Mouse (Mus musculus) urinary bladder, postnatal 14 days (tissue): ENCODE results near the gene Mlycd.

ENCODE experiments used
- DNase-seq: peaks from one replicate; pipeline ENCODE4 v3.0.0; 2021; ENCODE audit warnings: low spot score

The Mlycd gene

DNA sequence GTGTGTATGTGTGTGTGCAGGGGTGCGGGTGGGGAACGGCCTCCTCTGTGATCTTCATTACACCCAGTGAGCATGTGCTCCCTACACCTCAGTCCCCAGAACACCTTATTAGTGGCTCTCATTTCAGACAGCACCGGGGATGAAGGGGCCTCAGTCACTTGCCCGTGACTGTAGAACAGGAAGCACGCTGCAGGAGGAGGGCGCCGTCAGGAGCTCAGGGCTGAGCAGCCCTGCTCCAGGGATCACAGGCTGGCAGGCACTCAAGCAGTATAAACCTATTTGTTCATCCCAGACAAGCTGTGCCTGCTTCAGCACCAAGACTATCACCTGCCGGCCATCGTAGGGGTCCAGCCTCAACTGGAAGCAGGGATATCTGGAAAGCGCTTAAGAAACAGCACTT lies 9.2 kb downstream of the Mlycd start:
- DNase-seq: no peak

DNA sequence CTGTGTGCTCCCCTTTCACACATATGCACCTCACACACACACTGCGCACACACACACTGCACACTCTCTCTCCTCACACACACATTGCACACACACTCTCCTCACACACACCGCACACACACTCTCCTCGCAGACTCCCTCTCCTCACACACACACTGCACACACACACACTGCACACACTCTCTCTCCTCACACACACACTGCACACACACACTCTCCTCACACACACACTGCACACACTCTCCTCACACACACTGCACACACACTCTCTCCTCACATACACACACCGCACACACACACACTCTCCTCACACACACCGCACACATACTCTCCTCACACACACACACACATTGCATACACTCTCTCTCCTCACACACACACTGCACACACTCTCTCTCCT lies 10.0 kb downstream of the Mlycd start:
- no peak for DNase-seq

DNA sequence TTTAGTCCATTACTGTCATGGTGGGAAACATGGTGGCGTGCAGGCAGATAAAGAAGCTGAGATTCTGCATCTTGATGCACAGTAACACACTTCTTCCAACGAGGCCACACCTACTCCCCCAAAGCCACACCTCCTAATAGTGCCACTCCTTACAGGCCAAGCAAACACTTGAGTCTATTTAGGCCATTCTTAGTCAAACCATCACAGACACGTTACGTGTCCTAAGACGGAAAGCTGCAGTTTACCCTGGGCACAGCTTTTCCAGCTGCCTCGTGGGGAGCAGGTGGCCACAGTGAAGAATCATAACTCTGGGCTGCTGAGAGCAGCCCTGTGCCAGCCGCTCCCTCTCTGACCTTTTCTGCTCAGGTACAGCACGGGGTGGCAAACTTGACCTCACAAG lies 13.6 kb downstream of the Mlycd start:
- no peak for DNase-seq

DNA sequence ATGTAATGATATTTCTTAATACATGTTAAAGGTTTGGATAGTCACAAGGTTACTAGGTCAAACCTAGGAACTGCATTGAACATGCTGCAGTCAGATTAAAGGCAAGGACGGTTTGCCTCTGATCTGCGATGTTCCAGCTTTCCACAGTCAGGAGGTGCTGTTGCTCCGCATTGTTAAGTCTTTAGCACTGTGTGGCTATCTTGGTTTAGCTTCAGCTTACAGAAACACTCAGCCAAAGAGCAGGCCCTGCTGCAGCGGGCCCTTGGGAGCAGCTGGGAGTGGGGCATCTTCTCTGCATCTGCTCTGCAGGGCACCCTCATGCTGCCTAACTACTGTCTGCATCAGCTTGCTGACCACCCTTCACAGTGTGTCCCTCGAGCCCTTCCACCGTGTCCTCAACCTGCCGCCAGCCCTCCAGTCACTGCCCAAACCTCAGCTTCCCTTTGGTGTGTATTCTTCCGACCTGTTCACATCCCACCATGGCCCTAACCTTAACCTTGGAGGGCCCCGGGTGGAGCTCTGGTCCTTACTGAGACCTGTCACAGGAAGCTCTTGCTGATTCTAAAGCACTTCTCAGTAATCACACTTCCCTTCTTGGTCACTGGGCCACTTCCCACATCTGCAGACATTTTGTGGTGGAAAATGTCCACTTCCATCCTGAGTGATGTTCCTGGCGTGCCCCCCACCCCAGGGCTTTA lies 17.5 kb downstream of the Mlycd start:
- no peak for DNase-seq

DNA sequence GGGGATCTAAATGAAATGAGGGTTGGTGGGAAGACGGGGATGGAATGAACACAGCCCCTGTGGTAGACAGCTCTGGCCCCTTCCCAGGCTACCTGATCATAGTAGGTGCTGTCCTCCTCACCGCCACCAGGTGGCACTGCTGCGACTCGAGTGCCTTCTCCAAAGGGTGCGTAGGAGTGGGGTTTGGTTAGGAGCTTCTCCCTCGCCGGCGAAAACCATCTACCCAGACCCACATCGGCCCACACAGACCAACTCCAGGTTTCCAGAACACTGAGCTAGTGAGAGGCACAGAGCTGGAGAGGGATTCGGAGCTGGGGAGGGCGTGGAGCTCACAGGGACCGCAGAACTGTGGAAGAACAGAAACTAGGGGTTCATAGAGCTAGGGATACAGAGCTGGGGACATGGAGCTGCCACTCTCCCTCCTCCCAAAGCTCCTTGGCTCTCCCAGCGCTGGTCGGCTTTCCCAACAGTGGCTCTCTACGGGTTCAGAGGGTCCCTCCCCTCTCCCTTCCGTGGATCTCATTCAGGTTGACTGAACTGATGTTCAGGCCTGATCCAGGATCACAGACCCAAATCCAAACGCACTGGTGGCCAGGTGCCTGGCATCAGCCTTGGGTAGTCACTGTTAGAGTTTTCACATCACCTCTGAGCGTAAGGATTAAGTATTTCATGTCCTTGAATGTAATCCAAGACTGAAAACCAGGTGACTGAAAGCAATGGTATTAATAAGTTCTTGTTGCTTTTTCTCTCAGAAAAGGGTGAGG lies 18.2 kb downstream of the Mlycd start:
- DNase-seq: peak; percentile 78

DNA sequence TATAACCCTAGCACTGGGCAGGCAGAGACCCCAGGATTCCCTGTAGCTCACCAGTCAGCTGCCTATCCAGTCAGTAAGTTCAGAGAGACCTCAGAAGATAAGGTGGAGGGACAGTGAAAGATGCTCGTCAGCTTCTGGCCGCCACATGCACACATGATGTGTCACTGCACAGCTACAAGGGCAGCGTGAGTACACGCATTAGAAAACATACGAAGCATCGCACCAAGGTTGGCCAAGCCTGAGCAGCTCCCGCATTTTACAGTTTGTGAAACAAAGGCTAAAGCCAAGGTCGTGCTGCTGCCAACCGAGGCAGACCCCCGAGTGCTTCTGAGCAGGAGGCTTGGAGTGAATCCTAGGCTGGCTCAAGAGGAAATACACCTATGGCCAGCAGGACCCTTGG lies 18.9 kb downstream of the Mlycd start:
- DNase-seq: no peak

DNA sequence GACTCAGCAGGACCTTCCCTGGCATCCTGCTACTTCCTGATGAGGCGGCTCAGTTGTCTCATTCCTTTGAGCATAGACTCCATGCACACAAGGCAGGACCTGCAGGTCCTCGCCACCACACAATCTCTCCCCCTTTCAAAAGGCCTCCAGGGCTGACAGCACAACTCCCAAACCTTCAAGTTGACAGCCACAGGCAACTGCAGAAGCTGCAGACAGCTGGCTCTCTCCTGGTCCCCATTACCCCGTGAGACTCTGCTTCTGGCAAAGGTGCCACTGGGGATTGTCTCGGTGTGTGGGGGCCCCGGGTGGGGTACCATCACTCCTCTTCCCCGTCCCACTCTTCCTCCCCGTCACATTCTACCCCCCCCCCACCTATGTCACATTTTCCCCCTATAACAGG lies 25.6 kb downstream of the Mlycd start:
- no peak for DNase-seq

DNA sequence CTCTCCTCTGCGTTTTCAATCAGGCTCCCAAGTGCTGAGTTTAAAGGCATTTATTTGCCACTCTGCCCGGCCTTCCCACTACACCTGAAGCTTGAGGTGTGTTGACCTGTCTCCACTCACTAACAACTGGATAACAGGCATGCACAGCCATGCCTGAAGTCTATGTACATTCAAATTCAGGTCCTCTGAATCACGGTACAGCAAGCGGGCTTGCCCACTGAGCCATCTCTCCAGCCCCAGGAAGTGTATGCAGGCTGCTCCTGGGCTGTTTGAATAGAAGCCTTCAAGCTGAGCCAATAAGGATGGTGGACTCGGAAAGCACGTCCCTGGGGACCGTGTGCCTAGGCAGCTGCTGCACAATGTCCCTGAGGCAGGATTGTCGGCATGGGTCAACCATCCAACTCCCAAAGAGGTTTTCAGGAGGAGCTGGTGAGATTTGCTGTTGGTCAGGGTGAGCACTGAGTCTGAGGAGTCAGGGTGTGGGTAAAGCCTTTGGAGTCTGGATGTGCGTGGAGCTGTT lies 27.0 kb downstream of the Mlycd start:
- DNase-seq: peak; percentile 52

DNA sequence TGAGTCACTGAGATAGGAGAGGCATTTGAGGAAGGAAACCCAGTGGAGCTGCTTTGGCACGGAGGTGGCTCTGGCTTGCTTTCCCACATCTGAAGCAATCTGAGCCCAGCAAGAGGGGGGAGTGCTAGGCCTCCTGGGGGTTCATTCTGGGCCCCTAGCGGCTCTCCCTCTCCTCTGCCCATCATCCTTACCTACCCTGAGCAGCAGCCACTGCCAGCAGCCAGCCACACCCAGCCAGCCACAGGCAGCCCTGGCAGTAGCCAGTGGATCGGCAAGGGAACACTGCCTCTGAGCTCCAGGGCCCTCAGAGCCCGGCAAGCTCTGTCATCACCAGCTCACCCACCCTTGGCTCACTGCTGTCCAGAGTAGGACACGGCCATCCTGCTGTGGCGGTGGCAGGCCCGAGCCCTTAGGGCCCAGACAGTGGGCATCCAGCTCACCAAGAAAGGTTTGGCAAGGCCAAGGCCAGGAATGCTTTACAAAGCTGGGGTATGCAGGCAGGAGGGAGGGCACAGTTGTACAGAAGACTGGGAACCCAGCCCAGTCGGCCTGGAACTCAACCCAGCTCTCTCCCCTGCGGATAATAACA lies 27.5 kb downstream of the Mlycd start:
- DNase-seq: peak; percentile 51

DNA sequence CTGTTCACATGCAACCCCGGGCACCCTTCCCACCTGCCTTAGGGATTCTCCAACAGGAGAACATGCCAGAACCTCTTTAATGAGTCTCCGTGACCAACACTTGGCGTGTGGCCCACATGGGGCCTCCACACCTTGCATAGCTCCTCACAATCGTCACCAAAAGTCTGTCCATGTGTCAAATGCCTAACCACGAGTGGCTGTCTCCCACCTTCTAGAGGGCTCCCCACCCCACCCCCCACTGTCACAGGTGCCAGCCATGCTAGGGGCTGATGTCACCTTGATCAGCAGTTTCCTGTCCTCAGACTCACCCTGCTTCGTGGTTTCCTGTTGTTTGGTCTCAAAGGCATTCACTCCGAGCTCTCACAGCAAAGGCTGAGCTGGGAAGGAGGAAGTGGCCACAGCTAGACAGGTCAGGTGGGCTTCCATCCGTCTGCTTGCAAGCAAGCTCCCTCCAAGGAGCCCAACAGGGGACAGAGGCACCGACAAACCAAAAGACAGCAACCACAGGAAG lies 29.0 kb downstream of the Mlycd start:
- DNase-seq: peak; percentile 64

DNA sequence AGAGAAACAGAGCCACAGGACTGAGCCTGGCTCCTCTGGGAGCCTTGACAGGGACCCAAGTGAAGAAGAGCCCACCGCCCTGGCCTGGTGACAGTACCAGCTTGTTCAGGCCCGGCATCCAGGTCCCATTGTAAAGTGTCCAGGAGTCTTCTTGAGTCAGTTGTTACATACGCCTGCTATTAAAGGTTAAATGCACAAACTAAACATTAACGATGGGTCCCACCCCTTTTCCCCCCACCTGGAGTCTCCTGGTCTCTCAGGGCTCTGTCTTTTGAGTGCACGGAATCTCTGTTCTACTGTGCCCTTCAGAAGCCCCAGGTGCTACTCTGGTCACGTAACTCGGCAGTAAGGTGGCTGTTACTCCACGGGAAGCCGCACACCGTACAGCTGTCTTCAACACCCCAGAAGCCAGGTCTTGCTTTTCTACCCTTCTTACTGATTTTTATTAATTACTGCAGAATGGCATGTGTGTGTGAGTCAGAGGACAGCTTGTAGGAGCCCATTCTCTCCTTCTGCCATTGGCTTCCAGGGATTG lies 29.6 kb downstream of the Mlycd start:
- DNase-seq: no peak

DNA sequence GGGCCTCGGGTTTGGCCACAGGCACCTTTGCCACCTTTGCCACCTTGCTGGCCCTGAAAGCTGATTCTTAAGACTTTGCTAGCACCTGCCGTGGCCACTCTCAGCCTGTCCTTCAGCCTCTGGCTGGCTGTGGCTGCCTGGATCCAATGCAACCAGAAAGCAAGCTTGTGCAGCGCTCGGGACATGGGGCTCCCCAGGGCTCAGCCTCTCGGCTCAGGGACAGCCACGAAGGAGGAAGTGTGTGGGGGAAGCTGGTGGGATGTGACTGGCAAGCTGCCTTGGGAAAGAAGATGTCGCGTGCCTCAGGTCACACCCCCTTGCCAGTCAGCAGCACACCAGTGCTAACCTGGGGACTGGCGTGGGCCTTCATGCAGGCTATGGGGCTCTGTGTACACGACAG lies 30.1 kb downstream of the Mlycd start:
- DNase-seq: no peak

DNA sequence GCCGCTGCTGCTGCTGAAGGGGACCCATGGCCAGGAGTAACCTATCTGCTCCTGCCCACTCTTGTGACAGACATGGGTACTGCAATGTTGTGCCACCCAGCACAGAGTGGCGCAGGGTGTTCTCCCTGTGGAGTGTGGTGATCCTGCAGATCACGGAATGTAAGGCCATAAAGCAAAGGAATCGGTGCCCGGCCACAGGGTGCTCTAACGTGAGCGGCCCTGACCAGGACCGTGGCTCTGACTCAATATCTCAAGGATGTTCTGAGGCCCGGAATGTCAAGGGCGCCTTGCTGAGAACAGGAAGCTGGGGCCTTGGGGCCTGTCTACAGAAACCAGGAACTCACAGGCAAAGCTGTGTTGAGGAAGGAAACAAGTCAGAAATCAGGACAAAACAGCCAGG lies 30.9 kb downstream of the Mlycd start:
- DNase-seq: no peak

DNA sequence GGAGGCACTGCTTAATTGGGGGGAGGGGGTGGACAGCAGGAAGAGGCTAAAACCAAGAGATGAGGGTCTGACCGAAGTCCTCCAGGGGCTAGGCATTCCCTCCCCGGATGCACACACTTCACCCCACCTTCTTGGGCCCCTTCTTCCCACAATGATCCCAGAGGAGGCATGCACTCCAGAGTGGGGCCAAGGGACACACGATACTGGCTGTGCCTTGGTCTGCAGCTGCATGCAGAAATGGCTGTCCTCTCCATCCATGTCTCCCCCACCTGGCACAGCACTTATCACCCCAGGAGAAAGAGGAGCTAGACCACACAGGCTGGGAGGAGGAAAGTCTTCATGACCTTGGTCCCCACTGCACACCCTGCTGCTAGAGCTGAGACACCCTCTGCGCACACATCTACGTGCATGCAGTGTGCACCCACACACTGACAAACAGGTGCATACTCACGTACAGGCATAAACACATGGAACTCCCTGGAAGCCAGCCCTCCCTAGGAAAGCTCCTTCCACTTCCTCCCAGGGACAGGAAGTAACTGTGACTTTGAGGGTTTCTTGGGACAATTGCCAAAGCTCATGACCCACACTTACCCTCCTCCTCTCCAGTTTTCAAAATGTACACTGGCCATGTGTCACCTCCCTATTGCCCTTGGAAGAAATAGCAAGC lies 31.5 kb downstream of the Mlycd start:
- DNase-seq: no peak

DNA sequence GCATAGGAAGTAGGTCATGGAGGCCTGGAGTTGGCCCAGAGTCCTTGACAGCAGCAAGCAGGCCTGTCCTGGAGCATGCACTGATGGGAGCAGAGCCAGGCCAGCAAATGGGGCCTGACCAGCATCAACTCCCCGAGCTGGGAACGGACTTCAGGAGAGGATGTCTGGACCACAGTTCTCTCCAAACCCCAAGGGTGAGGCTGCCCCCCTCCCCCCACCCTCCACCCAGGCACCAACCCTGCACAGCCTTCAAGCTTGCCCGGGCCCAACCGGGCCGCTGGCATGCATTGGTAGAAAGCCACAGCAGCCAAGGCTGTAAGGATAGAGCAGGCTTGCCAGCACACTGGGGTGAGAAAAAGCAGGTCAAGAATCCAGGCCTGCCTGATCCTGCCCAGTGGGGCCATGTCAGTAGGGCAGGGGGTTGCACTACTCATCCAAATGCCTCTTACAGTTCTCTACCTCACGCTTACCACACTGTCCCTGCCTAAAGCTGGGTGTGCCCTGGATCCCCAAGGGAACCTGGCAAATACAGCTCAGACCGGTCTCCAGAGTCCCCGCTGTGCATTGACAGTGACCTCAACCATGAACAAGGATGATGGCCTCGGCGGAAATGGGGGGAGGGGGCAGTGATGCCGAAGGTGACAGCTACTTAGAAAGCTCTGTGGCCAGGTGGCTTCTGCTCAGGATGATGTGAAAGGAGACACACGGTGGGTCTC lies 33.1 kb downstream of the Mlycd start:
- peak; percentile 68 for DNase-seq

DNA sequence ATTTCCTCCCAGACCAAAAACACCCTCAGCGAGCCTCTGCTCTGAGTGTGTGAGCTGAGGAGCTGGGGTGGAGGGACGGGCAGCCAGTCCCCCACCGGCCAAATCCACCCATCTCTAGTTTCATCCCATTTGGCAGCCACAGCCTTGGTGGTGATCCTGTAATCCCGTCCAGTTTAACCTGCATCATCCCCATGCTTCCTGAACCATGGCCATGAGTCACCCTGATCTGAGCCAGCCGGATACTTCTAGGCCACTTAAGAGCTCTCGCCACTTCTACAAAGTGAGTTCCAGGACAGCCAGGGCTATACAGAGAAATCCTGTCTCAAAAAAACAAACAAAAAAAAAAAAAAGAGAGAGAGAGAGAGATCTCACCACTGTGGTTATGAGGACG lies 33.7 kb downstream of the Mlycd start:
- no peak for DNase-seq

DNA sequence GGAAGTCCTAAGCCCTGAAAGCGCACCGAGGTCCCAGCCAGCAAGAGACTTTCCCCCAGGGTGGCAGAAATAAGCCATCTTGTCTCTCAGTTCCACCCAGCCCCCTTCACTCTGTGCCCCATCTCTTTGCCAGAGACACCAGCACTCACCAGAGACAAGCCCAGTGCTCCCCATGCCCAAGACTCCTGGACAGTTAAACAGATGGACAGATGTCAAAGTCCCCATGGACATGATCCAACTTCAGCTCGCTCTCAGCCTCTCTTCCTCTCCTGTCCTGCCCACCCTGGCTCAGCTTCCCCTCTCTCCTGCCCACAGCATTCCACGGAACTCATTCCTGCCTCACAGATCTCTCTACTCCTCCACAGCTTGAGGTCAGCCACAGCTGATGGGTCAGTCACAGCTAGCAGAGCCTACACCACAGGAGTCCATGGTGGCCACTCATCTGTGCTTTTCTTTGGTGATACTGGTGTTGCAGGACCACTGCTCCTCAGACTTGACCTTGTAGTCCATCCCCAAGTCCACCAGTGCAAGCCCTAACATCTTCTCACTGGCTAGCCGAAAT lies 34.2 kb downstream of the Mlycd start:
- no peak for DNase-seq

DNA sequence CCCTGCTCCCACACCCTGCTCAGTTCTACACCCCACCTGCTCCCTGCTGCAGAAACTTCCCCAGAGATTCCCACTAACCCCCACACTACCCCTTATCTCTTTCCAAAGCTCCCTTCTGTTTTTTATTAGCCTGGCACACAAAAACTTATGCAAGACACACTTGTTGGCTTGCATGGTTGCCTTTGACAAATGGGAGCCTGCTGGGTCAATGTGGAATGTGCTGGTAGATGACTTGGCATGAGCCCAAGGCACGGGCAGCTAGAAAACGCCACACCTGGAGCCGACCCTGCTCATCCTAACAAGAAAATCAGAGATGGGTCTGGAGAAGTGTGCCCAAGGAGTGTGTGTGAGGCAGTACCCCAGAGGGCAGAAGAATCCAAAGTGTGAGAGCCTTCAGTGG lies 34.9 kb downstream of the Mlycd start:
- no peak for DNase-seq

DNA sequence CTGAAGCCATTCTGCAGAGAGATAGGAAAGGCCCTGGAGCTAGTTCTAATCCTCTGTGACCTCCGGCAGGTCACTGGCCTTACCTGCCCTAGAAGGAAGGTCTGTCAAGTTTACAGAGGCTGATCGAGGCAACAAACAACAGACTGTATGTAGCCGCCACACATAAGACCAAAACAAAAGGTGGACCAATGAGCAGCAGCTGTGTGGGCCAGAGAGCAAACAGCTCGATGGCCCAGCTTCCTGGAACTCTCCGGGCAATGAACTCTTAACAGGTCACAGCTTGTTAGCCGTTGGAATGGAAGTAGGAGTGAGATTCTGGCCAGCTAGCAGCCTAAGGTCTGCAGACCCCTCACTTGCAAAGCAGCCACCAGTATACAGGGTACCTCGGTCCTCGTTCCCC lies 35.6 kb downstream of the Mlycd start:
- DNase-seq: no peak

DNA sequence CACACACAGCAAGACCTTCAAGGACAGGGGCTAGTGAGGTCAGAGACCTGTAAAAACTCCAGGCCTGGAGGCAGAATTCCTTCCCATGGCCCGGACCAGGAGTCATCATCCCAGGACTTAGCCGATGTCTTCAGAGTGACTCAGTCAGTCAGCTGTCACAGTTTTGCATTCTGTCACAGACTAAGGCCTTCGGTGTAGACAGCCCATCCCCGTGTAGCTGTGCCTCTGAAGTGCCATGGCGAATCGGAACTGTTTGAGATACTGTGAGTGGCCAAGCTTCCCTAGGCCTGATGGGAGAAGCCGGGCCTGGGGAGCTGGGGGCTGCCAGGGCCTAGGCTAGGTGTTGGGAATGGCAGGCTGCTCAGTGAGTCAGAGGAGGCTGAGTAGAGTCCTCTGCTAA lies 36.0 kb downstream of the Mlycd start:
- no peak for DNase-seq

DNA sequence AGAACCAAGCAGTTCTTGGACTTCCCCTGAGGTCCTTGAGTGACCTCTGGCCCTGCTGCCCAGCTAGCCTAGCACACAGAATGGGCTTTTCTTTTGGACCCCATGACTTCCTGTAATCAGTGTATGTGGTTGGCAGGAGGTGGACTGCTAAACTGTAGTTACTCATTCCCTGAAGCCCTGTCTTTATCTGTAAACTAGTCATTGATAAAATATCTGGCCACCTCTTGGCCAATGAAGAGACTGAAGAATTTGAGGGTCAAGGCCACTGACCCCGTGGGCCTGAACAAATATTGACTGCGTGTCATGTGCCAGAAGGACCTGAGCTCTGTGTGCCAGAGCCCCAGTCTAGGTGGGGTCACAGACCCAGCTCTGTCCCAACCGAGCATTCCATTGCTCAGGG lies 37.7 kb downstream of the Mlycd start:
- DNase-seq: no peak
